Mouse (Mus musculus) olfactory bulb, adult 2 months (tissue): ENCODE data around the gene Bcl2l1. TPM values are rescaled to one million over a fixed set of nuclear protein-coding genes. Genes with fewer than 3 reads are reported as not detected.
A peak's percentile ranks its signal among the peaks of the same experiment; 100 is the strongest.

Source experiments
- H3K27ac ChIP-seq: fragments of 200-500 bp; 2 replicates; pipeline ENCODE4 v1.5.1; 2012; ENCODE audit warnings: low read depth, low read length; ENCODE audit not compliant: insufficient read depth
- H3K4me1 ChIP-seq: fragments of 200-500 bp; 2 replicates; pipeline ENCODE4 v1.6.1; 2012; ENCODE audit warnings: low read length; ENCODE audit not compliant: control insufficient read depth, insufficient read depth
- H3K4me3 ChIP-seq: fragments of 200-500 bp; 2 replicates; pipeline ENCODE4 v1.5.1; 2012; ENCODE audit warnings: mild to moderate bottlenecking, low read depth, low read length, moderate library complexity; ENCODE audit not compliant: insufficient read depth
- CTCF ChIP-seq: fragments of 200-500 bp; IDR thresholded peaks from 2 replicates; pipeline ENCODE4 v1.5.1; 2012; ENCODE audit warnings: low read depth, mild to moderate bottlenecking, low read length, moderate library complexity; ENCODE audit not compliant: insufficient read depth
- POLR2A ChIP-seq: fragments of 200-500 bp; IDR thresholded peaks from 2 replicates; pipeline ENCODE4 v1.6.1; 2012; ENCODE audit warnings: mild to moderate bottlenecking, low read depth, low read length, moderate library complexity; ENCODE audit not compliant: insufficient read depth
- WGBS: fragments of 180-500 bp; shearing (Covaris S2); methylation state at CpG from one replicate; pipeline ENCODE4 v1.1.7; 2018; 5-methylcytosine and 5-hydroxymethylcytosine counted together
- polyA plus RNA-seq: library from polyadenylated mRNA; stranded (reverse); fragments of >200 nt; gene quantifications from 2 replicates; pipeline ENCODE4 v1.2.4, GENCODE M21; 2012; ENCODE audit warnings: low replicate concordance; ENCODE audit not compliant: missing spikeins, insufficient read depth, insufficient read length

The Bcl2l1 gene
- polyA plus RNA-seq, 1 experiment: 296 TPM

DNA sequence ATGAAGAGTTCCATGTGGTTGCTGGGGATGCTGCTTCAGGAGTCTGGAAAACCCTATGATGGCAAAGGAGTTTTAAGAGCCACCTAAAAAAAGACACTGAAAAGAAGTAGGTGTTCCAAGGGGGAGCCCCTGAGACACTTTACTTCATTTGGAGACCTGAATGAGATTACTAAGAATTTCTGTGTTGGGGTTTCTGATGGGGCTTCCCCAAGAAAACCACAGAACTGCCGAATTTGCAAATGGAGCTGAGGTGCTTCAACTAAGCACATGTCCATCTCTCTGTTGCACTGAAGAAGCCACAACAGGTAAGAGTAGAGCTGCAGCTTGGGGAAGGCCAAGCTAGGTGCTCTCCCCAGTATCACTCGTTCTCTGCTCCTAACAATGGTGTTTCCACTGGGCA is 5.8 kb downstream of the Bcl2l1 start:
- Histone ChIP-seq H3K4me1 (peaks cover 26% of the 10 kb centered on the region), H3K4me3 (no peak overlapping the region), H3K27ac (no peak overlapping the region)
- WGBS: 79% methylated on average over 2 of the region's 2 CpGs
- TF ChIP-seq POLR2A: no peak

DNA sequence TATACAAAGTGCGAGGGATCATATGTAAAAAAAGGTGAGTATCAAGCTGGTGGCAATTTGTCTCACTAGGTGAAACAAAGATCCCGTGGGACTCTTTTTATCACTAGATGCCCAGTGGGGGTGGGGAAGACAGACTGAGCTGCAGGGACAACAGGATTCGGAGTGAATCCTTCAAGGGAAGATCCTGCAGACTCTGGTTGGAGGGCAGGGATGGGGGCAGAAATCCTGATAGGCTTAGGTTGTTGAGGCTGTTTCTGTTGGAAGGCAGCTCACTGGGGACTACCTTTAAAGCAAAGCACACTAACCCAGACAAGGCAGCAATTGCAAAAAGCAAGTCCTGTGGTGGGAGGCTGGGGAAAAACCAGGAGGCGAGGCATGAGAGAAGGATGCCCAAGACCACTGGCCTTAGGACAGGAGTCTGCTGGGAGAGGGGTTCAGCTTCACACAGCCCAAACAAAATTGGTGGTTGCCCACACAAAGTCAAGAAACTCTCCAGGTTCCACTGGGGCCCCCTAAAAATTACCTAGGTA is 6.3 kb downstream of the Bcl2l1 start:
- H3K4me3 ChIP-seq: no peak overlapping the region
- TF ChIP-seq POLR2A: no peak
- 89% methylated on average over 4 of the region's 4 CpGs for WGBS
- H3K4me1 ChIP-seq: peaks cover 31% of the 10 kb centered on the region
- no peak overlapping the region for H3K27ac ChIP-seq

DNA sequence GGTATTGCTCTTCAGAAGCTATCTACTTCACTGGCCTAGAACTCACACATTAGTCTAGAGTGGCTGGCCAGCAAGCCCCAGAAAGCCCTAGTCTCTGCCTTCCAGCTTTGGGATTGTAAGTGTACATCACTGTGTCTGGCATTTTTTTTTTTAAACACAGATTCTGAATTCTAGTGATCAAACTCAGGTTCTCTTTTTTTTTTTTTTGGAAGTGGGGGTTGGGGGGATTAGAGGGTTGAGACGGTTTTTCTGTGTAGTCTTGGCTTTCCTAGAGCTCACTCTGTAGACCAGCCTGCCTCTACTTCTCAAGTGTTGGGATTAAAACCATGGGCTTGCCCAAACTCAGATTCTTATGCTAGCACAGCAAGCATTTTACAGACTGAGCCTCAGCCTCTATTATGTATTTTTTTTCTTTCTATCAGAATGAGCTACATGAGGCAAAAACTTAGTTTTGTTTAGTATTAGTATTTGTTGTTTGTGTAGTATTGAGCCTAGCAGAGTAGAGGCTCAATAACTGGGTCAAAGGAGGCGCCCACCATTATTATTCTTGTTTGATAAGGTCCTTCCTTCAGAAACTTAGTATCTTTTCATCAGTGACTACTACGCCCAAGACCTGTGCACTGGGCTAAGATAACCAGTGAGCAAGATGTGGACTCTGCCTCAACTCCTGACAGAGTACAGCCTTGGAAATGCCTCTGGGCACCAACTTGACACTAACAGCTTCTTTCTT is 6.9 kb downstream of the Bcl2l1 start:
- H3K4me1 ChIP-seq: peaks cover 35% of the 10 kb centered on the region
- TF ChIP-seq CTCF (no peak), POLR2A (no peak)
- 74% methylated on average over 3 of the region's 3 CpGs for WGBS
- no peak overlapping the region for H3K27ac ChIP-seq
- H3K4me3 ChIP-seq: no peak overlapping the region

DNA sequence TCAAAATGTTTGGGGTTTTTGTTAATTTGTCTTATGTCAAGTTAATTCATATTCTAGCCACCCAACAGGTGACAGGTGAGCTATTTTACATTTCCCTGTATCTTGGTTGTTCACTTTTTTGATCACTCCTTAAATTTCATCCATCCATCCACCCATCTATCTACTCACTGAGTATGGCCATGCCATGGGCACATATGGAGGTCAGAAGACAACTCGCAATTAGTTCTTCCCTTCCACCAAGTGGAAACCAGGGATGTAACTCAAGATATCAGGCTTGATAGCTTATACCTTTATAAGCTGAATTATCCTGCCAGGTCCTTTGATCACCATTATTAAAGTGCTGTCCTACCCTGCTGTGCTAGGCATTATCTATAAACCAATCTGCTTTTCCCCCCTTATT is 7.8 kb downstream of the Bcl2l1 start:
- TF ChIP-seq POLR2A: no peak
- H3K27ac ChIP-seq: no peak overlapping the region
- H3K4me1 ChIP-seq: peaks cover 30% of the 10 kb centered on the region
- WGBS: 89% methylated on average over 1 of the region's 1 CpGs
- H3K4me3 ChIP-seq: no peak overlapping the region

DNA sequence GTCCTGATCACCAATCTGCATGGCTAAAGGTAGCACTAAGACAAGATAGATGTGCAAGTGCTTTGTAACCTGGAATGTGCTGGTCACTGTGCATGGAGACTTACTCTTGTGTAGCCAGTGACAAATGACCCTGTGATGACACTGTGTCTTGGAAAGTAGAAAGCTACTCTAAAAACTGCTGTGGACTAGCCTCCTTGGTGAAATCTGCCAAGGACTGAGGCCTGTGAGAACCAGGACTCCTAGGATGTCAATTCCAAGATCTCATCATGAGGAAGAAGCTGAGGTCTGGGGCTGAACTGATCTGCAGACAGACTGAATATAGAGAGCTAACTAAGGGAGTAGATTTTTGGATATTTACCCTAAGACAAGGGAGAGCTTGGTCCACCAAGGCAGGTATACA is 10.0 kb downstream of the Bcl2l1 start:
- H3K4me1 ChIP-seq: peaks cover 30% of the 10 kb centered on the region
- H3K27ac ChIP-seq: peak overlapping the region; percentile 92
- TF ChIP-seq POLR2A: no peak
- TF ChIP-seq CTCF: no peak
- no peak overlapping the region for H3K4me3 ChIP-seq

DNA sequence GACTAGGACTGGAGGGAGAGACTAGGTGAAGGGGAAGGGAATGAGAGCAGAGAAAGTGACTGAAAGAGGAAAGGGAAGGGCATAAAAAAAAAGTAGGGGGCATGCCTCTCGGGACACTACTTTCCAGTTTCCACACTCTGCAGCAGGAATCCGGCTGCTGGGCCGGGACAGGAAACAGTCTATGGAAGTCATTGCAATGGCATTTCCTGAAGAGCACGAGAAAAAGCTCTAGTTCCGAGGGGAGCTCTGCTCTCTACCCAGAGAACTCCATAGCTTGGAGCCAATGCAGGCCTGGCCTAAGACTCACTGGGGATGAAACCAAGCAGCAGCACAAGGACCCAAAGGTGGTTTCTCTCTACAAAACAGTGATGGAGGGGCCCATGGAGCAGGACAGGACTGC is 10.5 kb downstream of the Bcl2l1 start:
- WGBS: 69% methylated on average over 5 of the region's 5 CpGs
- TF ChIP-seq POLR2A (no peak), CTCF (no peak)
- no peak overlapping the region for H3K4me3 ChIP-seq
- H3K27ac ChIP-seq: peak overlapping the region; percentile 92
- peaks cover 35% of the 10 kb centered on the region for H3K4me1 ChIP-seq

DNA sequence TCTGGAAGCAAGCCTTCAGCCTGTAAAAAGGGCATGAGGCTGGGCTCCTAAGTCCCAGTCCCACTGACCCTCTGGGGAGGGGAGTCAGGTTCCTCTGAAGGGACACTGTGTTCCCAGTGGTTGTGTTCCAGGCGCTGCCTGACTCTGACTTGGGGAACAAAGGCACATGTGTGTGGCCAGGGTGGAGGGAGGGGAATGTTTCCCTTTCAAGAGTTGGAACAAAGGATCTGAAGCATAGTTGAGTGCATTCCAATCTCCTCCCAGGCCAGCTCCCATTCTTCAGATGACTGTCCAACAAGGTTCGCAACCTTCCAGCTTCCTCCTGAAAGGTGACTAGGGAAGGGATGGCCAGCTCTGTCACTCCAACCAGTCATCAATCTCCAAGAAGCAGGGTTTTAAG is 11.2 kb downstream of the Bcl2l1 start:
- Histone ChIP-seq H3K4me1 (peaks cover 37% of the 10 kb centered on the region), H3K27ac (peak overlapping the region; percentile 92), H3K4me3 (no peak overlapping the region)
- WGBS: 26% methylated on average over 2 of the region's 2 CpGs
- TF ChIP-seq POLR2A: no peak
- no peak for TF ChIP-seq CTCF

DNA sequence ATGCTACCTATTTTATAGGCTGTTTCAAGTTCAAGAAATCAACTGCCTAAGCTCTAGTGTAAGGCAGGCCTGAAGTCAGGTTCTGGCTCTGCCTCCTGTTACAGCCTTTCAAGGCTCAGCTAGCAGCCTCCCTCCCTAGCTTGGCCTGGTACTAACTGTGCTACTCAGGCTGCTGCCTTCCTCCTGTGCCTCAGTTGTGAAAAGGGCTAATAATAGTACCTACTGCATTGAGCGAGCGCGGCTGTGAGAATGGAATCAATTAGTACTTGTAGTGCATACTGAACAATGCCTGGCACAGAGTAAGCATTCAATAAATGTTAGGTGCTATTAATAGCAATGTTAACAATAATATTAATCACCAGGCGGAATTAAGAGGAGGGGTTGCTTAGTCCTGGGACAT is 11.6 kb downstream of the Bcl2l1 start:
- Histone ChIP-seq H3K4me1 (peaks cover 34% of the 10 kb centered on the region), H3K4me3 (no peak overlapping the region), H3K27ac (peak overlapping the region; percentile 92)
- TF ChIP-seq CTCF: no peak
- no peak for TF ChIP-seq POLR2A
- WGBS: 8% methylated on average over 4 of the region's 4 CpGs

DNA sequence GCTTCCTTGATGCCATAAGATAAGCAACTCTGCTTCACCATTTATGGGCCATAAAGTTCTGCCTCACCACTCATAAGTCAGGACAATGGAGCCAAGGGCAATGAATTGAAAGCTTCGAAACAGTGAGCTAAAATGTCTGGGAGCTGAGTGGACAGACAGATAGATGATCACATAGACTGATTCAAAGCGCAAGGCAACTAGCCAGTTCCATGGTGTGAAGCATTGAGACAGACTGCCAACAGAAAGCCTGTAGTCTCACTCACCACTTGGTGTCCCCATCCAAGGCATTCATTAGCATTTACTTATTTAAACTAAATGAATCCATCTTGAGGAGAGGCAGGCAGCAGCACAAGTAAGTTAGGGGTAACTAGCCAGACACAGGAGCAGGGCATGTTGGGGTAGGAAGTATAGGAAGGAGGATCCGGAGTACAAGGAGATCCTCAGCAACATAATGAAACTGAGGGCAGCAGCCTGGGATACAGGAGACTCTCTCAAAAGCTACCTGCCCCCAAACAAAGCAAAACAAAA is 12.4 kb downstream of the Bcl2l1 start:
- Histone ChIP-seq H3K27ac (peak overlapping the region; percentile 92), H3K4me3 (no peak overlapping the region), H3K4me1 (peaks cover 36% of the 10 kb centered on the region)
- no peak for TF ChIP-seq POLR2A
- no peak for TF ChIP-seq CTCF
- 89% methylated on average over 3 of the region's 3 CpGs for WGBS
